Mouse (Mus musculus): ENCODE results near the gene Rab25. TPM values are rescaled to one million over a fixed set of nuclear protein-coding genes. Genes with fewer than 3 reads are reported as not detected.
A peak's percentile ranks its signal among the peaks of the same experiment; 100 is the strongest.

Gene Rab25
- total and polyA plus RNA-seq, 3 experiments: 0.96 to 1.9 TPM; not detected in 1

- Histone ChIP-seq H3K27me3 (ENCODE audit: control insufficient read depth in 1 of 2, insufficient read depth in 2 of 2, low read length in 2 of 2) (no peaks in the 10 kb centered on the region), H3K4me1 (ENCODE audit: control insufficient read depth in 1 of 2, insufficient read depth in 2 of 2, low read length in 2 of 2) (peaks cover 0 to 20% of the 10 kb centered on the region in 2 experiments; a peak in 2 of 4 replicates), H3K4me3 (ENCODE audit: control insufficient read depth in 1 of 2, insufficient read depth in 1 of 2, low read depth in 2 of 2, low read length in 2 of 2) (peak overlapping the region; percentile 77 to 86), H3K9me3 (replicated peaks; ENCODE audit: insufficient read depth, low read length) (no peaks in the 10 kb centered on the region), H3K36me3 (ENCODE audit: control insufficient read depth in 1 of 2, insufficient read depth in 2 of 2, low read length in 2 of 2) (peaks cover 0 to 4% of the 10 kb centered on the region in 2 experiments; a peak in 2 of 4 replicates), H3K9ac (ENCODE audit: control insufficient read depth, low read depth, low read length, poor library complexity, severe bottlenecking) (peak overlapping the region; percentile 65), H3K27ac (ENCODE audit: control insufficient read depth, low read depth, low read length) (peak overlapping the region; percentile 36), H3K79me2 (ENCODE audit: control insufficient read depth, insufficient read depth, low read length, poor library complexity) (no peaks in the 10 kb centered on the region; the same call in 1 of the 2 replicates)
- DNase-seq (ENCODE audit: low read depth, low spot score): peak; percentile 82
- TF ChIP-seq RCOR1 (IDR thresholded peaks at IDR 0.05; ENCODE audit: low read depth, low read length) (no peak), ZNF384 (IDR thresholded peaks at IDR 0.05; ENCODE audit: low read depth, low read length) (no peak), ZMIZ1 (IDR thresholded peaks at IDR 0.05; ENCODE audit: low read depth, low read length) (no peak), TCF12 (IDR thresholded peaks at IDR 0.05; ENCODE audit: low read depth, low read length) (no peak), USF1 (IDR thresholded peaks at IDR 0.05; ENCODE audit: low read depth, low read length) (no peak), CTCF (IDR thresholded peaks at IDR 0.05 in 2 of 3, conservative IDR thresholded peaks at IDR 0.05 in 1 of 3; ENCODE audit: control insufficient read depth in 1 of 3, insufficient read depth in 1 of 3, low read depth in 2 of 3, low read length in 3 of 3, poor library complexity in 1 of 3, severe bottlenecking in 1 of 3) (no peak; a peak in 1 of 6 replicates), EP300 (IDR thresholded peaks at IDR 0.05; ENCODE audit: low read depth in 1 of 2, low read length in 2 of 2) (no peak), ZKSCAN1 (IDR thresholded peaks at IDR 0.05; ENCODE audit: low read depth, low read length) (no peak), MAZ (IDR thresholded peaks at IDR 0.05; ENCODE audit: low read depth, low read length) (peak; percentile 70; the same call in 1 of the 2 replicates), KAT2A (conservative IDR thresholded peaks at IDR 0.05; ENCODE audit: low read depth, low read length) (no peak), SIN3A (IDR thresholded peaks at IDR 0.05; ENCODE audit: low read length) (peak; percentile 41; the same call in 1 of the 2 replicates), CHD1 (IDR thresholded peaks at IDR 0.05; ENCODE audit: low read depth, low read length) (no peak), UBTF (IDR thresholded peaks at IDR 0.05; ENCODE audit: borderline replicate concordance, insufficient read depth, low read depth, low read length) (no peak), SMC3 (IDR thresholded peaks at IDR 0.05; ENCODE audit: low read depth, low read length) (peak; percentile 16; the same call in 1 of the 2 replicates), ZC3H11A (IDR thresholded peaks at IDR 0.05; ENCODE audit: low read depth, low read length) (no peak), MYB (IDR thresholded peaks at IDR 0.05; ENCODE audit: low read depth, low read length) (no peak), MYC (IDR thresholded peaks at IDR 0.05; ENCODE audit: low read depth, low read length) (no peak), RAD21 (IDR thresholded peaks at IDR 0.05; ENCODE audit: low read depth, low read length) (no peak), HCFC1 (IDR thresholded peaks at IDR 0.05; ENCODE audit: low read depth, low read length) (peak; percentile 16; the same call in 1 of the 2 replicates), ETS1 (IDR thresholded peaks at IDR 0.05; ENCODE audit: low read depth, low read length) (peak; percentile 6; the same call in 1 of the 2 replicates), JUND (IDR thresholded peaks at IDR 0.05; ENCODE audit: low read depth, low read length) (no peak), TBP (IDR thresholded peaks at IDR 0.05; ENCODE audit: low read depth, low read length) (no peak), GABPA (IDR thresholded peaks at IDR 0.05; ENCODE audit: low read depth, low read length) (no peak), NRF1 (IDR thresholded peaks at IDR 0.05; ENCODE audit: insufficient read depth, low read depth, low read length, poor library complexity, severe bottlenecking) (no peak), GATA1 (IDR thresholded peaks at IDR 0.05; ENCODE audit: low read depth, low read length) (no peak), ELF1 (IDR thresholded peaks at IDR 0.05; ENCODE audit: low read depth, low read length) (peak; percentile 77), MEF2A (IDR thresholded peaks at IDR 0.05; ENCODE audit: extremely low read depth, insufficient replicate concordance, low read depth, low read length, poor library complexity, severe bottlenecking) (no peak), E2F4 (IDR thresholded peaks at IDR 0.05; ENCODE audit: borderline replicate concordance, low read depth, low read length) (no peak), POLR2A (IDR thresholded peaks at IDR 0.05; ENCODE audit: control insufficient read depth in 1 of 2, insufficient read depth in 1 of 2, low read depth in 1 of 2, low read length in 2 of 2, poor library complexity in 1 of 2) (peak; percentile 25 to 29; a peak in 1 of 4 replicates)
Measured at GRCm38 (mm10) chr3:88592942-88593576, 45.0 kb upstream of the Rab25 start.
